Mouse (Mus musculus) lung, embryonic 14.5 days (tissue): ENCODE measurements around the gene Afm. TPM values are rescaled to one million over a fixed set of nuclear protein-coding genes. Genes with fewer than 3 reads are reported as not detected.
A peak's percentile ranks its signal among the peaks of the same experiment; 100 is the strongest.

ENCODE experiments used
- ATAC-seq: fragments of 200-750 bp; cut with Nextera tagmentation; 2 replicates; pipeline ENCODE4 v1.8.0; 2017; ENCODE audit warnings: mild to moderate bottlenecking, moderate TSS enrichment, moderate library complexity; ENCODE audit not compliant: insufficient read depth
- DNase-seq: peaks from one replicate; pipeline ENCODE4 v3.0.0-alpha.2; 2015
- H3K27ac ChIP-seq: fragments of 300-500 bp; sonication (generic); 2 replicates; pipeline ENCODE4 v1.5.1; 2014; ENCODE audit warnings: low read depth, mild to moderate bottlenecking, moderate library complexity
- H3K27me3 ChIP-seq: fragments of 300-500 bp; sonication (generic); 2 replicates; pipeline ENCODE4 v1.6.1; 2014; ENCODE audit warnings: low read length, control low read depth; ENCODE audit not compliant: insufficient read depth
- H3K36me3 ChIP-seq: fragments of 300-500 bp; sonication (generic); 2 replicates; pipeline ENCODE4 v1.6.1; 2014; ENCODE audit warnings: control low read depth; ENCODE audit not compliant: insufficient read depth
- H3K4me1 ChIP-seq: fragments of 300-500 bp; sonication (generic); 2 replicates; pipeline ENCODE4 v1.6.1; 2014; ENCODE audit warnings: antibody characterized with exemption, control low read depth; ENCODE audit not compliant: insufficient read depth
- H3K4me2 ChIP-seq: fragments of 300-500 bp; sonication (generic); 2 replicates; pipeline ENCODE4 v1.6.1; 2014; ENCODE audit warnings: mild to moderate bottlenecking
- H3K4me3 ChIP-seq: fragments of 300-500 bp; sonication (generic); 2 replicates; pipeline ENCODE4 v1.5.1; 2014; ENCODE audit warnings: low read depth, low read length
- H3K9ac ChIP-seq: fragments of 300-500 bp; sonication (generic); 2 replicates; pipeline ENCODE4 v1.6.1; 2014
- H3K9me3 ChIP-seq: fragments of 300-500 bp; sonication (generic); 2 replicates; pipeline ENCODE4 v1.6.1; 2016; ENCODE audit warnings: low read depth, low read length, control low read depth
- CTCF ChIP-seq: IDR thresholded peaks from 2 replicates; pipeline ENCODE4 v1.5.1; 2016; ENCODE audit warnings: antibody characterized with exemption, low read depth
- WGBS: fragments of 180-500 bp; shearing (Covaris S2); extraction: QIAGEN DNeasy Blood & Tissue Kit; methylation state at CpG from one replicate; pipeline ENCODE4 v1.1.7; 2014; 5-methylcytosine and 5-hydroxymethylcytosine counted together
- polyA plus RNA-seq: library from polyadenylated mRNA; unstranded; fragments of >200 nt; fragmentation: Nextera tagmentation; extraction: Ambion mirVana; gene quantifications from 2 replicates; pipeline ENCODE4 v1.2.1, GENCODE M21; 2014

The Afm gene
- polyA plus RNA-seq, 1 experiment from 2014 or later, result not detected

DNA sequence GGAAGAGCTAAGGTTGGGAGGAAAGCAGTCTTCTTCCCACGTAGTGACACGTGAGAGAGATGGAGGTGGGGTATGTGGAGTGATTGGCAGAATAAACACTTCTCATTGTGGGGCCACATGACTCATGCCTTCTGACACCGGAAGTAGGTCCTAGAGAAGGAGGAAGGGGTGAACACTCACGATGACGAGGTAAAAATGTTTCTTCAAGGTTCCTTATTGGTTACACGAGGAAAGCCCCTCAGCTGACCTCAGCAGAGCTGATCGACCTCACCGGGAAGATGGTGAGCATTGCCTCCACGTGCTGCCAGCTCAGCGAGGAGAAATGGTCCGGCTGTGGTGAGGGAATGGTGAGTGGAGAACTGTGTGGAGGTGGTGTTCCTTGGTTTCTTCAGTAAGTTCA, 14.0 kb upstream of the Afm start:
- 61% methylated on average over 11 of the region's 11 CpGs for WGBS
- no peak overlapping the region for H3K4me3 ChIP-seq
- H3K9ac ChIP-seq, result no peak overlapping the region
- ATAC-seq, result no peak
- no peak for TF ChIP-seq CTCF
- no peaks in the 10 kb centered on the region for H3K36me3 ChIP-seq
- H3K9me3 ChIP-seq, result no peaks in the 10 kb centered on the region
- H3K4me2 ChIP-seq, result no peak overlapping the region
- no peaks in the 10 kb centered on the region for H3K27me3 ChIP-seq
- H3K27ac ChIP-seq, result no peak overlapping the region
- H3K4me1 ChIP-seq, result no peaks in the 10 kb centered on the region
- DNase-seq, result no peak

DNA sequence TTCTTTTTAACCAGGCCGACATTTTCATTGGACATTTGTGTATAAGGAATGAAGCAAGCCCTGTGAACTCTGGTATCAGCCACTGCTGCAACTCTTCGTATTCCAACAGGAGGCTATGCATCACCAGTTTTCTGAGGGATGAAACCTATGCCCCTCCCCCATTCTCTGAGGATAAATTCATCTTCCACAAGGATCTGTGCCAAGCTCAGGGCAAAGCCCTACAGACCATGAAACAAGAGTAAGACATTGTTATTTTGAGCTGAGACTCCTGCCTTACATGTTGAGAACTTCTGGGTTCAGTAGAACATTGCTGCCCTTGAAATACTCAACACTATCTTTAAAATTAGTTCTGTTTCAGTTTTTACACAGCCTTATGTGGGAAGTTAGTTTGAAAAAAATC, 12.2 kb upstream of the Afm start:
- no peak for TF ChIP-seq CTCF
- H3K9me3 ChIP-seq, result no peaks in the 10 kb centered on the region
- WGBS, result 52% methylated on average over 2 of the region's 2 CpGs
- H3K4me2 ChIP-seq, result no peak overlapping the region
- ATAC-seq, result no peak
- DNase-seq, result peak; percentile 16
- H3K4me1 ChIP-seq, result no peaks in the 10 kb centered on the region
- H3K27me3 ChIP-seq, result no peaks in the 10 kb centered on the region
- H3K4me3 ChIP-seq, result no peak overlapping the region
- no peak overlapping the region for H3K9ac ChIP-seq
- H3K27ac ChIP-seq, result no peak overlapping the region
- no peaks in the 10 kb centered on the region for H3K36me3 ChIP-seq

DNA sequence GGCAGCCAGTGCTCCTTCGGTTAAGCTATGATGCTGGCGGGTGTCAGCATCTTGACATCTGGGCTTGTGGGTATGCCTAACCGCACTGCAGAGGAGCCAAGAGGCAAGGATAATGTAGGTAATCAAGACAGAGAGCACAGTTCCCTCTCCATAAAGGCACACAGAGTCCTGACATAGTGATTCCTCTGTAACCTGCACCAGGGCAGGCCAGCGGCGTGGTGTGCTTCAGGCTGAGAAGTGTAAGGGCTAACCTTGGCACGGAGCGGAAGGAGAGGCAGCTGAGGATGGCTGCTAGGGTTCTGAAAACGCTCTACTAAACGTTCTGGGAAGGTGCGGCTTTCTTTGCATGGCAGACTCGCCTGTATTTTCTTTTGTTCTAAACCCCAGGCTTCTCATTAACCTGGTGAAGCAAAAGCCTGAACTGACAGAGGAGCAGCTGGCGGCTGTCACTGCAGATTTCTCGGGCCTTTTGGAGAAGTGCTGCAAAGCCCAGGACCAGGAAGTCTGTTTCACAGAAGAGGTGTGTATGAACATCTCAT, 11.3 kb upstream of the Afm start:
- Histone ChIP-seq H3K9me3 (no peaks in the 10 kb centered on the region), H3K9ac (no peak overlapping the region), H3K27me3 (no peaks in the 10 kb centered on the region), H3K4me3 (no peak overlapping the region), H3K36me3 (no peaks in the 10 kb centered on the region), H3K4me2 (no peak overlapping the region), H3K4me1 (no peaks in the 10 kb centered on the region), H3K27ac (no peak overlapping the region)
- WGBS, result 59% methylated on average over 13 of the region's 13 CpGs
- TF ChIP-seq CTCF, result no peak
- ATAC-seq (no peak), DNase-seq (no peak)

DNA sequence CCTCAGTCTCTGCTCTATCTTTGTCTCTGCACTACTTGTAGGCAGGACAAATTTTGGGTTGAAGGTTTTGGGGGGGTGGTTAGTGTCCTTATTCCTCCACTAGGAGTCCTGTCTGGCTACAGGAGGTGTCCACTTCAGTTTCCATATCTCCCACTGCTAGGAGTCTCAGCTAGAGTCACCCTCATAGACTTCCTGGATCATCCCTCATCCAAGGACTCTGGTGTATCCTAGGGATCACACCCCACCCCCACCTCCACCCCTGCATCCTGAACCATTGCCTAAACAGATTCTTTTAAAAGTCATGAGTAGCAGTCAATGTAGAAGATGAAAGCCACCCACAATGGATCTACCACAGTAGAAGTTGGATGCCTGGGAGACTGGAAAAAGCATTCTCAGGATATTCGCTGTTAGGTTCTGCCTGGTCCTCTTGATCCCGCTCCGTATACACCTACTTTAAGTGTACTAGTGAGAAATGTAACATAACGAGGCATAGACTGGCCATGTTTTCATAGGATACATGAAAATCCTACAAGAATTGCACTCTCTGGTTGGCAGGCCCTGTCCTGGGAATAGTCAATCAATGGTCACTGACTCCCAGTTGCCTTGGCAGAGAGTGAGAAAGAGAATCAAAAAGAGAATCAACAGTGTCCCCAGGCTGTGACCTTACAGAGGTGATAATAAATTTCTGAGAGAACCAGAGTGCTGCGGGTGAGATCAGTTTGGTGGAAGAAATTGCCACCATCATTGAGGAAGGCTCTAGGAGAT, 8.7 kb upstream of the Afm start:
- ATAC-seq (no peak), DNase-seq (no peak)
- Histone ChIP-seq H3K27me3 (no peaks in the 10 kb centered on the region), H3K4me2 (no peak overlapping the region), H3K9ac (no peak overlapping the region), H3K27ac (no peak overlapping the region), H3K36me3 (no peaks in the 10 kb centered on the region), H3K9me3 (no peaks in the 10 kb centered on the region), H3K4me1 (no peaks in the 10 kb centered on the region), H3K4me3 (no peak overlapping the region)
- TF ChIP-seq CTCF, result no peak
- 90% methylated on average over 5 of the region's 5 CpGs for WGBS

DNA sequence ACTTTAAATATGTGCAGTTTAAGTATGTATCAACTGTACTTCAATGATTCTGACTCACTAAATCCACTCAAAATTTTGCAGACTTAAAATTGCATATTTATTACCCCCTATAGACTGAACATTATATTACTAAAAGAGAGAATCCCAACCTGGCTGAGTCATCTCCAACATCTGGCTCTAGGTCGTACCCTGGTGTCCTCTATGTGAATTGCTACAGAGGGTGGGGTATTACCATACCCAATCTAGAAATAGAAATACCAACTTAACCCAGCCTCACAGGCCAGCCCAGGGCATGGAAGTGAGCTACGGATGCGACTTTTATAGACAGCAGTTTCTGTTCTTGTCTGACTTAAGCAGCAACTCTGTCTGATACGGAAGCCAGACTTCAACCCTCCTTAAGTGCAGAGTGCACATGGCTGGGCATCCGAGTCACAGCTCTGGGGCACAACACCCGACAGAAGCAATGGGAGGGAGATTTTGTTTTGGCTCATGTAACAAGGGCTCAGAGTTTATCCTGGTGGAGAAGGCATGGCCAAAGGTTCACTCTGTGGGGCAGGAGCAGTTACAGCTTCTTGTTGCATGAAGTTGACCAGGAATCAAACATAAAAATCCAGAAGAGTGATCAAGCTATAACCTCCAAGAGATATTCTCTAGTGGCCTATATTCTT, 6.3 kb upstream of the Afm start:
- no peak overlapping the region for H3K4me2 ChIP-seq
- no peak overlapping the region for H3K4me3 ChIP-seq
- no peaks in the 10 kb centered on the region for H3K36me3 ChIP-seq
- H3K9ac ChIP-seq, result no peak overlapping the region
- WGBS, result 77% methylated on average over 6 of the region's 6 CpGs
- no peak for ATAC-seq
- H3K27me3 ChIP-seq, result no peaks in the 10 kb centered on the region
- H3K27ac ChIP-seq, result no peak overlapping the region
- no peak for TF ChIP-seq CTCF
- no peak for DNase-seq
- no peaks in the 10 kb centered on the region for H3K9me3 ChIP-seq
- H3K4me1 ChIP-seq, result no peaks in the 10 kb centered on the region

DNA sequence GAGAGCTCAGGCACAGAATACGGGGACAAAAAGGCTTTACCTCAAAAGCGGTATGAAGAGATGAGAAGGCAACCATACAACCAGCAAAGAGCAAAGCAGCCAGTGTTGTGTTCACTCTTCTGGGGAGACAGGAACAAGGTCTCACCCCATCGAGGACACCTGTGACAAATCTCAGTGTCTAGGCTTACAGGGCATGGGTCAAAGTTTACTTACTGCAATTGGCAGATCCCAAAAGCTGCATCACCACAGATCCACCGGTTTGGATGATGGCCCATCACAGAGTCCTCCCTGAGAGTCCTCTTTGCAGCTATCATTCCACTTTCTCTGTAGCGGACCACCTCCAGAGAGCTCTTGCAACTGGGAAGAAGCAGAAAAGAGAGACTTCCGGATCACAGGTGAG, 3.2 kb upstream of the Afm start:
- ATAC-seq (no peak), DNase-seq (no peak)
- H3K4me3 ChIP-seq, result no peak overlapping the region
- WGBS, result 81% methylated on average over 6 of the region's 6 CpGs
- no peak overlapping the region for H3K4me2 ChIP-seq
- no peaks in the 10 kb centered on the region for H3K9me3 ChIP-seq
- H3K9ac ChIP-seq, result no peak overlapping the region
- H3K4me1 ChIP-seq, result no peaks in the 10 kb centered on the region
- H3K36me3 ChIP-seq, result no peaks in the 10 kb centered on the region
- no peak overlapping the region for H3K27ac ChIP-seq
- H3K27me3 ChIP-seq, result no peaks in the 10 kb centered on the region
- TF ChIP-seq CTCF, result no peak

DNA sequence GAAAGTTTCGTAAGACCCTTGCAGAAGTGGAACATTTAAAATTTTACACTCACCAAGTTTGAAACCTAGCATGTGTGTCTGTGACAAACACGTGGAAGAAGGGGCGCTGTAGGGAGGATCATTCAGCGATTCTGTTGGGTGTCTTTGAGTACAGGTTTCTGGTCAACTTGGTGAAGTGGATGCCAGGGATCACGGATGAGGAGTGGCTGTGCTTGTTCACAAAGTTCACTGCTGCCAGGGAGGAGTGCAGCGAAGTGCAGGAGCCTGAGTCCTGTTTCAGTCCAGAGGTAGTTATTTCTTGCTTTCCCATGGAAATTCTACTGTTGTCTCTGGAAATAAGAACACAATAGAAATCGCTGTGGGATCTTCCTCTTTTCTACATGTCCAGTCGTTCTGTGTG, 32.5 kb downstream of the Afm start:
- no peaks in the 10 kb centered on the region for H3K36me3 ChIP-seq
- WGBS, result 79% methylated on average over 8 of the region's 8 CpGs

More for the DNA sequence above, 32.5 kb downstream of the Afm start:
- Histone ChIP-seq H3K27me3 (no peaks in the 10 kb centered on the region), H3K4me3 (no peak overlapping the region), H3K4me2 (no peak overlapping the region), H3K9ac (no peak overlapping the region), H3K9me3 (no peaks in the 10 kb centered on the region), H3K4me1 (no peaks in the 10 kb centered on the region), H3K27ac (no peak overlapping the region)
- TF ChIP-seq CTCF, result no peak
- DNase-seq, result no peak
- no peak for ATAC-seq
